Mouse (Mus musculus) cerebellum, adult 2 months (tissue): ENCODE results near the gene 1810046K07Rik.

Experiments used
- CTCF ChIP-seq: fragments of 200-500 bp; IDR thresholded peaks from 2 replicates; pipeline ENCODE4 v1.5.1; 2011; ENCODE audit warnings: low read depth, mild to moderate bottlenecking, control low read depth, low read length, moderate library complexity, borderline replicate concordance; ENCODE audit not compliant: insufficient read depth
- POLR2A ChIP-seq: fragments of 200-500 bp; IDR thresholded peaks from 2 replicates; pipeline ENCODE4 v1.6.1; 2011; ENCODE audit warnings: low read length, control low read depth, borderline replicate concordance; ENCODE audit not compliant: insufficient read depth

GRCm38 (mm10) chr9:51256780-51257502 lies 71.8 kb downstream of the 1810046K07Rik start:
- TF ChIP-seq CTCF (no peak), POLR2A (no peak)
